Mouse (Mus musculus) liver, postnatal 0 days (tissue): ENCODE measurements around the gene Abcc3.

Experiments used
- CTCF ChIP-seq: sonication (generic); IDR thresholded peaks from 2 replicates; pipeline ENCODE4 v1.5.1; 2016; ENCODE audit warnings: antibody characterized with exemption, low read depth
- EP300 ChIP-seq: IDR thresholded peaks from 2 replicates; pipeline ENCODE4 v1.6.1; 2016; ENCODE audit warnings: antibody characterized with exemption, low read depth, mild to moderate bottlenecking

DNA sequence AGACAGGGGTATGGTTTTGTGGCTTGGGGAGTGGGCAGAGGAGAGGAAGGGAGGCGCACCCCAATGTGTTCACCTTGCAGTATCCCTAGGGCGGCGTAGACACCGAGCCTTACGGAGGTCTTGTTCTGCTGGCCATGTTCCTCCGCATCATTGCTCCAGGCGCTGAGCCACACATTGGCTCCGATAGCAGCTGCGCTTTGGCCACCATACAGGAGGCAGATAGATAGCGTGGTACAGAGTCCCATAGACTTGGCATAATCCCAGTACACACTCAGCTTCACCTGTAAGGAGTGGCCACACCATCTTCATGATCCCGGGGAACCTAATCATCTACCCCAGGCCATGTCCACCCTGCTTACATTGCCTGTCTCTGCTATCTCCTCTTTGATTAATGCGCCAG is 33.6 kb downstream of the Abcc3 start:
- no peak for TF ChIP-seq CTCF
- no peak for TF ChIP-seq EP300
